Comparison of ENCODE assay signal across 8 mouse cellular contexts in the genomic region with DNA sequence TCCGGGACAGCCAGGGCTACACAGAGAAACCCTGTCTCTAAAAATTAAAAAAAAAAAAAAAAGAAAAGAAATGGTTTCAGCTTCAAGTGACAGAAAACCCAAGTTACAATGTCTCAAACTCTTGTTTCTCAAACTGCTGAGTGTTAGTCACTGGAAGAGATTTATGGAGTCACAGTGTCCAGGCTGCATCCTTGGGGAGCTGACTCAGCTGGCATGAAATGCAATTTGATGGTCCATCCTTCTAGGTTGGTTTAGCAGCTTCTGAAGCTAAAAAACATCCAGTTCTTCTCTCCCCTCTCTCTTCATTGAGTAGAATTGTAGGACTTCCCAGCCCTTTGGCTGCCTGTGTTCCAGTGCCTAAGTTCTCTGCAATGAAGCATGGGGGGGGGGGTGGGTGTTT.
"Had no signal": no experiment of that assay in that cellular context is flagged by ENCODE, and none has a peak within 500 bp of the region (broad histone marks: within the 10 kb centered on the region; RNA-seq: fewer than 3 reads in every experiment).

No protein-coding gene starts in this region.

- DNase-seq: kidney, postnatal 36 days; lung, embryonic 14.5 days; lung, postnatal 10 days; lung, postnatal 4 days; midbrain, embryonic 14.5 days; right cerebral cortex, adult 18-20 months; right cerebral cortex, postnatal 25 days; thymus, postnatal 36 days had no signal
